Mouse (Mus musculus) hindlimb bud, embryonic 11.5 days (tissue): ENCODE results near the gene Obp1b.
"Not testable (repeated sequence)": the region's sequence is repeated elsewhere in the genome, so short reads cannot be mapped to it uniquely, and the experiment has no call there.

Experiments
- DNase-seq: peaks from one replicate; pipeline ENCODE4 v3.0.0-alpha.2; 2012; ENCODE audit warnings: low read depth, low spot score; ENCODE audit errors: extremely low spot score

Obp1b gene

DNA sequence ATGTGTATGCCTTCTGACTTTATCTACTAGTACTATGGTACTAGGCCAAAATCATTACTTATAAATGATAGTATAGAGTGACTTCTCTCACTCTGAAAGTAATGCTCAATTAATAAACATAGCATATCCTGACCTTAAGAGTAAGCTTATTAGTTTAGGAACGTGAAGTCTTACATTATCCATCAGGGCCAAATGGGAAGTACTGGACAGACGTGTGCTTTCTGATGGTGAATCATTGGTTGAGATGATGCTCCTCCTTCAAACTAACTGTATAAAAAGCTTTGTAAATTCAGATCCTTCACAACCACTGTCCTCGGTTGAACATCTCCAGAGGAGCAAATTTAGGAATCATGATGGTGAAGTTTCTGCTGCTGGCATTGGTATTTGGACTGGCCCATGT is at the start of gene Obp1b:
Gene Obp1b, plus strand, starts transcription at position 301 of the 400 bp plus-strand sequence.
- DNase-seq: not testable (repeated sequence)

DNA sequence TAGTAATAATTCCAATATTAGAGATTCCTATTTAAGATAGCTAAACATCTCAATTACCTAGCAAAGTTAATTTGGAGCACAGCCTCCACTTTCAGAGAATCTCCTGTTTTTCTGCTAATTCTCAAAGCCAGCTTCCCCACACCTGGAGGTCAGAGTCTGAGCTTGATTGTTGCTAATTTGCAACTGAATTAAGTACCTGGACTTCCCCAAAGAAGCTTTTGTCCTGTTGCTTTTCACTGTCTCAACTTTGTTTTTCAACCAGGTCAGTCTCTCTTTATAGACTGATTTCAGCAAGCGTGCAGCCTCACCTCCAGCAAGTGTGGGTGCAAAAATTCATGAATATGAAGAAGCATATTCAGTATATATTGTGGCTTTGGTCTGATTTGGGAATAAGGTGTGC is 15.6 kb downstream of the Obp1b start:
- not testable (repeated sequence) for DNase-seq

DNA sequence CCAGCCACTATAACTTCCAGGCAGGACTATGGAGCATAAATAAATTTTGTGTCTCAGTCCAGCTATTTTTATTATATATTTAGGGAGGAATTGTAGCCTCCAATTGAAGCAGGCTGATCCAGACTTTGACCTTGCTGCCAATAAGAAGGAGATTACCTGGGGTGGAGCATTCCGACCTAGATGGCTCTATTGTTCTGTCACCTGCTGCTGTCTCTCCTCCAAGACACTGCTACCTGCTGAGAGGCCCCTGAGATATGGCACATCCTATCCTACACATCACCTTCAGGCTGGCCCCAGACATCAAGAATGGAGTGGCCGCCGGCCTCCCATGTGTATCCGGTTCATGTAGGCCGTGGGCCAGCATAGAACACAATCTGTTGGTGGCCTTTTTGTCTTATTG is 16.3 kb downstream of the Obp1b start:
- no peak for DNase-seq
